Mouse (Mus musculus): ENCODE measurements at regions not wholly inside any gene's neighbourhood (a gene's known extent, or its start where the extent isn't known, plus 50 kb on each side); places are given as distances from the start of the nearest gene placed in this dataset.

GRCm38 (mm10) chr9:63896073-63896807 is 125.6 kb downstream of the Smad6 start:
- peak; percentile 89 for DNase-seq (ENCODE audit: extremely low read depth, insufficient read length, low spot score)

DNA sequence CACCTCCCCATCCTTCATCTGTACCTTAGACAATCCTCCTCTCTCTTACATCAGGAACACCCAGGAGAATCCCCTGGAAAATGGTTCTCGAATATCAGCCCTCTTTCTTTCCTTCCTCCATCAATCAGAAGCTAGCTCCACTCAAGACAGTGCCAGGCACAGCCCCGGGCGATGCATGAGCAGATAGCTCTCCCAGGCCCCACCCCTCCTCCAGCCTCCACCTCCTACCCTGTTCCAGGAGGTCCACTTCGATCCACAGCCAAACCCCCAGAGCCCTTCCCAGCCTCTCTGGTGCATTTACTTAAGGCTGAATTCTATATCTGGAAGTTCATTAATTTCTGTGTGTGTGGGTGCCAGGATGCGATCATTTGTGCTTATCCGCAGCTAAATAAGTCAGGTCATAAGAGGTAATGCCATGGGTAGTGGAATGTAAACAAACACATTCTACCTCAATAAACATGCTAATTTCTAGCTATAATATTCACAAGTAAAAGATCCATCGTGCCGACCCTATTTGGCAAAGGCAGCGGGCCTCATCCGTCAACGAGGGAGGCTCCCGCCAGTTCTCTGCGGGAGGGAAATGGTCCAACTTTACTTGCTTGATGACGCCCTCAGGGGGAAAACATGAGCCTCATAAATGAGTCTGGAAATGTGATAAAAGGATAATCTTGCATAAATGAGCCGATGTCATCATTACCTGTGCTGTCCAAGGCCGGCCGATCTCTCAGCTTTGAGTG is 129.5 kb downstream of the Smad6 start:
- DNase-seq (ENCODE audit: extremely low read depth, insufficient read length, low spot score), result no peak

GRCm38 (mm10) chr9:63890717-63891116 is 131.1 kb downstream of the Smad6 start:
- DNase-seq (ENCODE audit: extremely low read depth, insufficient read length, low spot score), result no peak

GRCm38 (mm10) chr9:63889570-63889969 is 131.8 kb upstream of the Smad3 start:
- DNase-seq (ENCODE audit: extremely low read depth, insufficient read length, low spot score), result no peak

- no peak for DNase-seq (ENCODE audit: extremely low read depth, insufficient read length, low spot score)
Observed at GRCm38 (mm10) chr9:63884971-63885370, 127.2 kb upstream of the Smad3 start.

DNA sequence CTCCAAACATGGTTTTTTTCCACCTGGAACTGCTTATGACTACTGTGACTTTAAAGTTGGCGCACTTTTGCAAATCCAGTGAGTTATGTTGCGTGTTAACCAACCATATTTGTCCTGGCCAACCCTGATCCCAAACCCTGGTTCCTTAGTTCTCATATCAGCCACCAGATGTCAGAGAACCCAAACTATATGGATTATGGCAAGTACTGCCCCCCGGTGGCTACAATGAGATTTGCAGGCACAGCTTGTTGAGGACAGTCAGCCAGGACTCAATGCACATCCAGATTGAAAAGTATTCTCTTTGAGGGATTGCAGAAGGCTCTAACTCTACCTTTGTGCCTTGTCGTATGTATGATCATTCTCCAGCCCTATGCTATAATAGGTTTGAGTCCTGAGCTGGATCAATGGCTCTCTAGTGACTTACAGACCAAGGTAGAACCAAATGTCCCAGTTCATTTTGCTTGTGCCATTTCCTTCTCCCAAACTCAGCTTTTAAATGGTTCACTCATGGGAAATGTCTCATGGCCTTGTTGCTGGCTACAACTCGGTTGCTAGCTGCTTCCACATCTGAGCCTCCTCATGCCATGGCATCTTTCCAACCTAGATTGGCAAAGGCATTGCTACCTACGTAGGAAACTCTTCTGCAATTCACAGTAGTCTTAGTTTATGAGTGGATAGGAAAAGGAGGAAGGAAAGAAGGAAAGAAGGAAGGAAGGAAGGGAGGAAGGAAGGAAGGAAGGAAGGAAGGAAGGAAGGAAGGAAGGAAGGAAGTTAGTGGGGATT is 126.1 kb upstream of the Smad3 start:
- no peak for DNase-seq (ENCODE audit: extremely low read depth, insufficient read length, low spot score)

DNA sequence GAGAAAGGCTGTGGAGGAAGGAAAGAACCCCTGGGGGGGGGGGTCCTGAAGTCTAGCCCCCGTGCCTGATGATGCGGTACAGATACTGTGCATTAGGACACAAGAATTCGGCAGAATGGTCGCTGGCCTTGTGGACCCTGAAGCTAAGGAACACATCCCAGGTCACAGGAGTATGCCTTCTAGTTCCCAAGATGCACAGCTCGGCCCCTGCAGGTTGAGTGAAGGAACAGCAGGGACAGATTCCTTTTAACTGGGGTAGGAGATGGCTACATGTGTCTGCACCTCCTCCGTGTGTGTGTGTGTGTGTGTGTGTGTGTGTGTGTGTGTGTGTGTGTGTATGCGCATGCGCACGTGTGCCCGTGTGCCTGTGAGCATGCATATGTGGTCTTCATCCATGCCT is 123.9 kb upstream of the Smad3 start:
- no peak for DNase-seq (ENCODE audit: extremely low read depth, insufficient read length, low spot score)

DNA sequence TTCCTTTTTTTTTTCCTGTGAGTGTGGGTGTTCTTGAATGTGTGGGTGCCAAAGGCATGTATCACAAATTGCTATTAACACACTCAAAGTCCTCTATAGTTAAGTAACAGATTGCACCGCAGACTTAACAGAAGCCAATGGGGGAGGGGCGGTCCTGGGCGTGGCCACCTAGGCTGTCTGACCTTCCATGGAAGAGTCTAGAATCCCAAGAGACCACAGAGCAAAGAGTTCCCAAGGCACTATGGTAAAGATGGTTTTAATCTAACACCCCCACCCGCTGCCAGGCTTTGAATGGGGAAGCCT is 123.4 kb upstream of the Smad3 start:
- DNase-seq (ENCODE audit: extremely low read depth, insufficient read length, low spot score), result no peak

DNA sequence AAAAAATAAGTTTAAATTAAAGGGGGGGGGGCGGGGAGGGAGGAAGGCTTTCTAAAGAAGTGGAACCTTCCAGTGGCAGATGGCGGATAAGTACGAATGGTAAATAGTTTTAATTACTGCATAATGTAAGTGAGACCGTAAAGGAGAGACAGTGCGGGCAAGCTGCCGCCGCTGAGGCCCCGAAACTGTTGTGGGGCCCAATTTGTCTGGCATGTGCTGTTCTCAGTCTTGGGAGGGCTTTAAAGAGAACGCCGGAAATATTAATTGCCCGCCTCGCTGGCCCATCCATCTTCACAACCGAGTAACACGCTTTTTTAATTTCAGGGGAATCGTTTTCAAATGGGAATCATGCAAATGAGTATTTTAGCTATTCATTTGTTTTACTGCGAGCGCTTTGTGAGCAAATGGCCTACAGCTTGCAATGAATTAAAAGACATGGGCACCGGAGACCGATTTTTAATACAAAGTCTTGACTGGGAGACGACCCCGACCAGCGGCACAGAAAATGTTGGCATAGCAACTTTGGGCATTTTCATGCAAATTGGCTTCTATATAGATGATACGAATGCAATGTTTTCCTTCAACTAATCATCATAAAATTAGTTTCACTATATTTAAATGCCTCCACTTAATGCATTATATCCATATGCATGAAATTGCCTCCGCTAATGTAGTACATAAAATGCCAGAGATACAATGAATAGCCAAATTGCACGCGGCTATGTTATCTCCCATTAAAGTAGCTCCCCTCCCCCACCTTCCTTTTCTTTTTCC is 122.9 kb upstream of the Smad3 start:
- no peak for DNase-seq (ENCODE audit: extremely low read depth, insufficient read length, low spot score)

GRCm38 (mm10) chr9:63879710-63880428 is 122.1 kb upstream of the Smad3 start:
- DNase-seq (ENCODE audit: extremely low read depth, insufficient read length, low spot score), result peak; percentile 51

GRCm38 (mm10) chr9:63877864-63878263 is 120.1 kb upstream of the Smad3 start:
- no peak for DNase-seq (ENCODE audit: extremely low read depth, insufficient read length, low spot score)

DNA sequence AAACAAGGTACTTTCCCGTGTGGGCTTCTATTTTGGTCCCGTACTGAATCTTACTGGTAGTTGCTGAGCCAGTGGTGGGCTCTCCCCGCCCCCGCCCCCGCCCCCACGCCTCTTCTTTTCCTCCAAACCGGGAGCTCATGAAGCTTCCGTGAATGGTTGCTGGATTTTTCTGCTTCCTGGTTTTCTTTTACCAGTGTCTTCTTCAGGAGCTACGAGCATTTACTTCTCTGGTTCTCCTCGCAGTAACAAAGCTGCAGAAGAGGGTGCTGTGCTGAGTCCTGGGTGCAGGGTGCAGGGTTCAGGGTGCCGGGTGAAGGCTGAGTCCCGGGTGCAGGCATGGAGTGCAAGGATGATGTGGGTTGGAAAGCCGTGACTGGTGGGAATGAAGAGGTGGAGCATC is 119.1 kb upstream of the Smad3 start:
- DNase-seq (ENCODE audit: extremely low read depth, insufficient read length, low spot score), result no peak

DNA sequence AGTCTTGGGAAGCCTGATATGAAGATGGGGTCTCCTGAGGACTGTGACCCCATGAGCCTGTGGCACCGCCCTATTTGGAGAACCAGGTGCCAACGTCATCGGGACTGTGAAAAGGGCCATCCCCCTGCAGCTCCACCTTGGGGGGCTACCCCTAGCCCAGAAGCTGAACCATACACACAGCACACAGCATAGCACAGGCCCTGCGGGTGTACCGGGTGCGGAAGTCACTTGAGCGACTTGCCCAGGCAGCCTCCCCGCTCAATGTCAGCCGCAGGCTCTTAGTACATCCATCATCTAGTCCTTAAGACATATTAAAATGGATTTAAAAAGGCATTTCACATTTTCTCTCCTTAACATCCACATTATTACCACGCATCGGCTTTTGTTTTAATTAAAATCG is 118.2 kb upstream of the Smad3 start:
- no peak for DNase-seq (ENCODE audit: extremely low read depth, insufficient read length, low spot score)

- DNase-seq (ENCODE audit: extremely low read depth, insufficient read length, low spot score), result no peak
Observed at GRCm38 (mm10) chr9:63875193-63875592, 117.4 kb upstream of the Smad3 start.

DNA sequence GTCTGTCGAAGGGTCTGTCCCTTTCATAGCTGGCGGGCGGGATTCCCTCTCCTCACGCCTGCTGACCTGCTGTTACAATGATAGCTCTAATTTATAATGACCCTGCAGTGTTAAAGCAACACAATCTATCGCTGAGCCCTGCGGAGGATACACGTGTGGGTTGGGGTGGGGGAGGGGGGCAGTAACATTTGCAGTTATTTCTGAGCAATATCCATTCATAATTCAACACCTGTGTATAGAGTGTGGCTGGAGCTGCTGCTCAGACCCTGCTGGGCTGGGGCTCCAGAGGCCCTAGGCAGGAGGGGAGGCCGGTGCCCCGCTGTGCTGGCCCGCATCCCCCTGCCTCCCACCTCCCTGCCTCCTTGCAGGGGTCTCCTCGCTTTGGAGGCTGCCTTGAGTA is 106.6 kb upstream of the Smad3 start:
- DNase-seq (ENCODE audit: extremely low read depth, insufficient read length, low spot score), result no peak

GRCm38 (mm10) chr9:63863328-63863727 is 105.5 kb upstream of the Smad3 start:
- no peak for DNase-seq (ENCODE audit: extremely low read depth, insufficient read length, low spot score)

DNA sequence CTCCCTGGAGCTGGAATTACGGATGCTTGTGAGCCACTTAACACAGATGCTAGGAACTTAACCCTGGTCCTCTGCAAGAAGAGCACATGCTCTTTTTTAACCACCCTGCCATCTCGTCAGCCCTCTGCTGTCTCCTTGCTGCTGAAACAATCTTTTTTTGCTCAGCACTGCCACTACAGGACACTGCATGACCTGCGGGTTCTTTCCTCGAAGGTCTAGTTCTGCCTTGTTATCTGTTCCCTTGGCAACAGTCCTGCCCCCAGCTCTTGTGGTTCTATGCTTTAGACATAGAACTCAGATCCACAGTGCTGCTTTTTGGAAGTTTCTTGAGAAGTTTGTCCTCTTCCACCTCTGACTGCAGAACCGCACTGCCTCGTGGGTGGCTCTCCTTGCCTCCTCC is 104.6 kb upstream of the Smad3 start:
- no peak for DNase-seq (ENCODE audit: extremely low read depth, insufficient read length, low spot score)

- no peak for DNase-seq (ENCODE audit: extremely low read depth, insufficient read length, low spot score)
Observed at GRCm38 (mm10) chr9:63861418-63861817, 103.6 kb upstream of the Smad3 start.

DNA sequence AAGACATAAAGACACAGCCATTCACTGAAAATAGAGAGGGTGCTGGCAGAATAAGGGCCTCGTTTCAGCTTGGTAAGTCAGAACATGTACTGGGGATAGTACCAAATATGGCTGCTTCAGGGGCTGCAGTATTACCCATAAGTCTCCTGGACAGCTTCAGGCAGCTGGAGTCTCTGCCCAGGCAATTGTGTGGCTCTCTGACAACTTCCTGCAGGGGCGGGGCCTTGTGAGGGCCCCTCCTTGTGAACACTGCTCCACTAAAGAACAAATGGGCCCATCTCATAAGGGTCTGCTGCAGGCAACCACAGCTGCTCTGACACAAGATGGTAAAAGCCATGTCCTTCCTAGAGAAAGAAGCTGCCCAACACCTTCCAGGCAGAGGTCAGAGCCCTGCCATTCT is 102.4 kb upstream of the Smad3 start:
- DNase-seq (ENCODE audit: extremely low read depth, insufficient read length, low spot score), result no peak

GRCm38 (mm10) chr9:63856065-63856736 is 98.4 kb upstream of the Smad3 start:
- peak; percentile 49 for DNase-seq (ENCODE audit: extremely low read depth, insufficient read length, low spot score)
